Mouse (Mus musculus): ENCODE results near the gene Isg20l2. TPM values are rescaled to one million over a fixed set of nuclear protein-coding genes. Genes with fewer than 3 reads are reported as not detected.

The Isg20l2 gene
- polyA plus RNA-seq, 1 experiment from 2014 or later: 22.5 TPM

DNA sequence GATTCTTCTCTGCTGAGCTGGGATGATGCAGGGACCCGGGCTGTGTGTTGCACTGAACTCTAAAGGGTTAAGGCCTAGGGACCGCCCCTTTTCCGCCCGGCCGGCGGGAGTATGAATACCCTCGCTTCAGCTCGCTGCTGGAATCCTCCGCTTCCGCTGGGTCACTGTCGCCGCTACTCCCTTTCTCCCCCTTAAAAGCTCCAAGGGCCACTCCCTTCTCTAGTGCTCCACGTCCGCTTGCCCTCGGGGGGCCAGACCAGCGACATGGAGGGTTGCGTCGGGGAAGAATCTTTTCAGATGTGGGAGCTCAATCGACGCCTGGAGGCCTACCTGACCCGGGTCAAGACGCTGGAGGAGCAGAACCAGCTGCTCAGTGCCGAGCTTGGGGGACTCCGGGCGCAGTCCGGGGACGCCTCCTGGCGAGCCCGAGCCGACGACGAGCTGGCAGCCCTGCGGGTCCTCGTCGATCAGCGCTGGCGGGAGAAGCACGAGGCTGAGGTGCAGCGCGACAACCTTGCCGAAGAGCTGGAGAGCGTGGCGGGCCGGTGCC, 40.9 kb downstream of the Isg20l2 start, which contains the start of gene Nes:
Nes (plus strand) TSS at position 140 of the 550 bp plus-strand sequence.
- DNase-seq (ENCODE audit: low spot score): peak; percentile 87
- 0 out of 2 replicates have a peak, but pooled peaks have one; percentile 3 for TF ChIP-seq CTCF (IDR thresholded peaks at IDR 0.05)
- 0 out of 2 replicates have a peak, but pooled peaks have one; percentile 2 for TF ChIP-seq EP300 (IDR thresholded peaks at IDR 0.05)
- no peaks in the 10 kb centered on the region for H3K36me3 ChIP-seq (ENCODE audit: insufficient read depth, low read length)
- no peaks in the 10 kb centered on the region for H3K9me3 ChIP-seq (ENCODE audit: low read length)
- H3K4me3 ChIP-seq (ENCODE audit: low read depth, low read length): peak within 1 kb of the TSS; percentile 49
- H3K4me1 ChIP-seq (ENCODE audit: insufficient read depth, low read depth, low read length): peaks cover 15% of the 10 kb centered on the region; the same call in 1 of the 2 replicates
- peak within 1 kb of the TSS; percentile 48 for H3K9ac ChIP-seq (replicated peaks; ENCODE audit: low read depth)
- peak within 1 kb of the TSS; percentile 66; the same call in 1 of the 2 replicates for H3K27ac ChIP-seq (ENCODE audit: low read length)
- ATAC-seq: peak; percentile 78
- H3K4me2 ChIP-seq (replicated peaks; ENCODE audit: low read depth, low read length): peak within 1 kb of the TSS; percentile 50
- H3K27me3 ChIP-seq (replicated peaks; ENCODE audit: insufficient read depth, low read length): 0 out of 2 replicates have a peak, but pooled peaks cover 4% of the 10 kb centered on the region
- WGBS: under 1% methylated on average over 44 of the region's 44 CpGs

DNA sequence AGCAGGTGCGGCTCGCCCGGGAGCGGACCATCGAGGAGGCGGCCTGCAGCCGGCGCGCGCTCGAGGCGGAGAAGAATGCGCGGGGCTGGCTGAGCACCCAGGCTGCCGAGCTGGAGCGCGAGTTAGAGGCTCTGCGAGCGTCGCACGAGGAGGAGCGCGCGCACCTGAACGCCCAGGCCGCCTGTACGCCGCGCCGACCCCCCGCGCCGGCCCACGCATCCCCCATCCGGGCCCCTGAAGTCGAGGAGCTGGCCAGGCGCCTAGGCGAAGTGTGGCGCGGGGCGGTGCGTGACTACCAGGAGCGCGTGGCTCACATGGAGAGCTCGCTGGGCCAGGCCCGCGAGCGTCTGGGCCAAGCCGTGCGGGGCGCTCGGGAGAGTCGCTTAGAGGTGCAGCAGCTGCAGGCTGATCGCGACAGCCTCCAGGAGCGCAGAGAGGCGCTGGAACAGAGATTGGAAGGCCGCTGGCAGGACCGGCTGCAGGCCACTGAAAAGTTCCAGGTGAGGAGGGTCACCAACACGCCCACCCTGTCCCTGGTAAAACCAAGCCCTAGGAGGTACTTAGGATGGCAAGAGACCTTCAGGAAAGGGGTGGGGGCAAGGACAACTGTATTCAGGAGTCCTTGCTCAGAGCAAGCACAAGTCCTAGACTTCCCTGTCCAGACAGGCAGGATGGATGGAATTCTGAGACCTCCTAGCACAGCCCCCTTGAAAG, 41.5 kb downstream of the Isg20l2 start:
- Histone ChIP-seq H3K4me1 (ENCODE audit: insufficient read depth, low read depth, low read length) (peaks cover 15% of the 10 kb centered on the region; the same call in 1 of the 2 replicates), H3K27me3 (replicated peaks; ENCODE audit: insufficient read depth, low read length) (0 out of 2 replicates have a peak, but pooled peaks cover 4% of the 10 kb centered on the region), H3K4me2 (replicated peaks; ENCODE audit: low read depth, low read length) (peak overlapping the region; percentile 50), H3K4me3 (ENCODE audit: low read depth, low read length) (peak overlapping the region; percentile 49), H3K36me3 (ENCODE audit: insufficient read depth, low read length) (no peaks in the 10 kb centered on the region), H3K27ac (ENCODE audit: low read length) (0 out of 2 replicates have a peak overlapping the region, but pooled peaks have one; percentile 44), H3K9ac (replicated peaks; ENCODE audit: low read depth) (peak overlapping the region; percentile 48), H3K9me3 (ENCODE audit: low read length) (no peaks in the 10 kb centered on the region)
- WGBS: 1% methylated on average over 60 of the region's 60 CpGs
- peak; percentile 13 for ATAC-seq
- DNase-seq (ENCODE audit: low spot score): peak; percentile 56
- TF ChIP-seq EP300 (IDR thresholded peaks at IDR 0.05) (no peak), CTCF (IDR thresholded peaks at IDR 0.05) (no peak)

DNA sequence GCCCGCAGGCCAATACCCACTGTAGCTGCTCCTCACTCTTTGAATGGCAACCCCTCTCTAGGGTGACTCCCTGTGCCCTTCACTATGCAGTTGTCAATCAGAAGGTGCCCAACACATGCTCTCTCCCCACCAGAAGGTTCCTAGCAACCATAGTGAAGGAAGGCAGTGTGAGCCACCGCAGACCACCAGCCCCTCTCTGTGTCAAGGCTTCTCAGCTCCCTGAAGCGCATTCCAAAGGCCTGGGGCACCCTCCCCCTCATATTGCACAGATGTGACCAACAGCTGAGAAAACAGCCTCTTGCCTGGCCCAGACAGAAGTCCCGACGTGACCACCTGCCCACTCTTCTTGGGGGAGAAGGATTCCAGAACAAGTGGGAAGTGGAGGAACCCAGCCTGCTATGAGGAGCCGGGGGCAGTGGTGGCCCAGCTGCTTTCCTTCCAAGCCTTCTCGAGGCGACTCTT, 42.1 kb downstream of the Isg20l2 start:
- no peak for ATAC-seq
- no peak overlapping the region for H3K27ac ChIP-seq (ENCODE audit: low read length)
- no peak for DNase-seq (ENCODE audit: low spot score)

DNA sequence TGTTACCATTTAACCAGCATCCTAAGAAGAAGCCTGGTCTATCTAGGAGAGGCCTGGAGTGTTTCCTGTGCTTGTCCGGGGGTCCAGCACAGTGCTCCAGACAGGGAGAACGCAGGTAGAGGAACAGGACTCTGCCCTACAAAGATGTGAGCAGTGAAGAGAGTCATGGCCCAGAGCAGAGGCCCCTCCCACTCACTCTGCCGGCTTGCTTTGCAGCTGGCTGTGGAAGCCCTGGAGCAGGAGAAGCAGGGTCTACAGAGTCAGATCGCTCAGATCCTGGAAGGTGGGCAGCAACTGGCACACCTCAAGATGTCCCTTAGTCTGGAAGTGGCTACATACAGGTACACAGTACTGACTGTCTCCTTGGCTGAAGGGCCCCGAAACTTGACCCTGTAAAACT, 42.7 kb downstream of the Isg20l2 start:
- H3K27ac ChIP-seq (ENCODE audit: low read length): no peak overlapping the region
- peaks cover 15% of the 10 kb centered on the region; the same call in 1 of the 2 replicates for H3K4me1 ChIP-seq (ENCODE audit: insufficient read depth, low read depth, low read length)
- peak overlapping the region; percentile 50 for H3K4me2 ChIP-seq (replicated peaks; ENCODE audit: low read depth, low read length)
- peak overlapping the region; percentile 48 for H3K9ac ChIP-seq (replicated peaks; ENCODE audit: low read depth)
- H3K4me3 ChIP-seq (ENCODE audit: low read depth, low read length): peak overlapping the region; percentile 49
- 0 out of 2 replicates have a peak, but pooled peaks cover 4% of the 10 kb centered on the region for H3K27me3 ChIP-seq (replicated peaks; ENCODE audit: insufficient read depth, low read length)
- DNase-seq (ENCODE audit: low spot score): no peak
- WGBS: 30% methylated on average over 5 of the region's 5 CpGs
- TF ChIP-seq EP300 (IDR thresholded peaks at IDR 0.05): no peak
- TF ChIP-seq CTCF (IDR thresholded peaks at IDR 0.05): no peak
- ATAC-seq: no peak
- no peaks in the 10 kb centered on the region for H3K9me3 ChIP-seq (ENCODE audit: low read length)
- H3K36me3 ChIP-seq (ENCODE audit: insufficient read depth, low read length): no peaks in the 10 kb centered on the region

More for the DNA sequence above, 42.1 kb downstream of the Isg20l2 start:
- Histone ChIP-seq H3K9ac (replicated peaks; ENCODE audit: low read depth) (peak overlapping the region; percentile 48), H3K9me3 (ENCODE audit: low read length) (no peaks in the 10 kb centered on the region), H3K36me3 (ENCODE audit: insufficient read depth, low read length) (no peaks in the 10 kb centered on the region), H3K27me3 (replicated peaks; ENCODE audit: insufficient read depth, low read length) (0 out of 2 replicates have a peak, but pooled peaks cover 4% of the 10 kb centered on the region), H3K4me2 (replicated peaks; ENCODE audit: low read depth, low read length) (peak overlapping the region; percentile 50), H3K4me1 (ENCODE audit: insufficient read depth, low read depth, low read length) (peaks cover 15% of the 10 kb centered on the region; the same call in 1 of the 2 replicates), H3K4me3 (ENCODE audit: low read depth, low read length) (peak overlapping the region; percentile 49)
- TF ChIP-seq EP300 (IDR thresholded peaks at IDR 0.05) (no peak), CTCF (IDR thresholded peaks at IDR 0.05) (no peak)
- 11% methylated on average over 8 of the region's 8 CpGs for WGBS

DNA sequence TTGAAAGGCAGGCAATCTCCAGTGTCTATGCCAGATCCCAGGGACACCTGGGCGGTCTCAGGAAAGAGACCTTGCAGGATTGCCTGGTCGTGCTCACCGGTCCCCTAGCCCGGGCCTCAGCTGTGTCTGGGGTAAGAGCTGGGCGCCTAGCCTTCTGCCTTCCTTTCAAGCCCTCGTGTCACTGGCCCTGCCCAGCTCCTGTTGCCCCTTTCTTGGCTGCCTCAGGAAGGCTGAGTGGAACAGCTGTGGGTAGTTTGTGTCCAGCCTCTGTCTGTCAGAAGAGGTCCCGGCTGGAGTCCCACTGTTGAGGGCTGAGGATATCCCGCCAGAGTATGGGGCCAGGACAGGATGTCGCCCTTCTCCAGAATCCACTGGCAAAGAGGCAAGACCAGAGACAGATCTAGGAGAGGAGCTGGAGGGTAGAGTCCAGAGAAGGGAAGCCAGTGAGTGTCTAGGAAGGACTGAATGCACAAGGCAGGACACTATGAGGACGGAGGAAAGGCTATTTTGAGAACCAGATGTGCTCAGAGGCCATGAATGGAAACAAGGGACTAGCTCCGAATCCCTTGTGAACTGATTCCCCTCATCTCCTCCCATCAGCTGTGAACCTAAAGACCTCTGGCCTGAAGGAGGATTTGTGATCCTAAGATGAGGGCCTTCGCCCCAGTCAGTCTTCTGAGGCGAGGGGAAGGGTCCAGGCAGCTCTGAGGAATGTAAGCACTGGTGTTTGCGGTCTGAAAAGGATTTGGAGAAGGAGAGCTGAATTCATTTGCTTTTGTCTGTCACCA, 43.7 kb downstream of the Isg20l2 start:
- H3K36me3 ChIP-seq (ENCODE audit: insufficient read depth, low read length): no peaks in the 10 kb centered on the region
- H3K4me3 ChIP-seq (ENCODE audit: low read depth, low read length): peak overlapping the region; percentile 49
- 50% methylated on average over 14 of the region's 14 CpGs for WGBS
- peak overlapping the region; percentile 50 for H3K4me2 ChIP-seq (replicated peaks; ENCODE audit: low read depth, low read length)
- ATAC-seq: peak; percentile 12; the same call in 1 of the 2 replicates
- H3K9me3 ChIP-seq (ENCODE audit: low read length): no peaks in the 10 kb centered on the region
- no peak overlapping the region for H3K9ac ChIP-seq (replicated peaks; ENCODE audit: low read depth)
- 0 out of 2 replicates have a peak, but pooled peaks cover 4% of the 10 kb centered on the region for H3K27me3 ChIP-seq (replicated peaks; ENCODE audit: insufficient read depth, low read length)
- peak overlapping the region; percentile 15; the same call in 1 of the 2 replicates for H3K27ac ChIP-seq (ENCODE audit: low read length)
- TF ChIP-seq EP300 (IDR thresholded peaks at IDR 0.05) (no peak), CTCF (IDR thresholded peaks at IDR 0.05) (no peak)
- DNase-seq (ENCODE audit: low spot score): no peak
- peaks cover 15% of the 10 kb centered on the region; the same call in 1 of the 2 replicates for H3K4me1 ChIP-seq (ENCODE audit: insufficient read depth, low read depth, low read length)
